Mouse (Mus musculus) forebrain, embryonic 13.5 days (tissue): ENCODE measurements at regions not wholly inside any gene's neighbourhood (a gene's known extent, or its start where the extent isn't known, plus 50 kb on each side); places are given as distances from the start of the nearest gene placed in this dataset.

ENCODE experiments used
- ATAC-seq: fragments of 200-750 bp; cut with Nextera tagmentation; 2 replicates; pipeline ENCODE4 v1.8.0; 2017
- H3K27ac ChIP-seq: fragments of 300-500 bp; sonication (generic); 2 replicates; pipeline ENCODE4 v1.5.1; 2015; ENCODE audit warnings: inconsistent platforms, mild to moderate bottlenecking, moderate library complexity
- H3K27me3 ChIP-seq: fragments of 300-500 bp; sonication (generic); 2 replicates; pipeline ENCODE4 v1.6.1; 2015; ENCODE audit warnings: mild to moderate bottlenecking, inconsistent platforms
- H3K36me3 ChIP-seq: fragments of 300-500 bp; sonication (generic); 2 replicates; pipeline ENCODE4 v1.6.1; 2015; ENCODE audit warnings: mild to moderate bottlenecking, inconsistent platforms; ENCODE audit not compliant: poor library complexity, severe bottlenecking
- H3K4me1 ChIP-seq: fragments of 300-500 bp; sonication (generic); 2 replicates; pipeline ENCODE4 v1.6.1; 2015; ENCODE audit warnings: inconsistent platforms
- H3K4me2 ChIP-seq: fragments of 300-500 bp; sonication (generic); 2 replicates; pipeline ENCODE4 v1.6.1; 2015; ENCODE audit warnings: inconsistent platforms, mild to moderate bottlenecking, moderate library complexity
- H3K4me3 ChIP-seq: fragments of 300-500 bp; sonication (generic); 2 replicates; pipeline ENCODE4 v1.5.1; 2015; ENCODE audit warnings: mild to moderate bottlenecking, inconsistent platforms
- H3K9ac ChIP-seq: fragments of 300-500 bp; sonication (generic); 2 replicates; pipeline ENCODE4 v1.6.1; 2015; ENCODE audit warnings: mild to moderate bottlenecking, inconsistent platforms
- H3K9me3 ChIP-seq: fragments of 300-500 bp; sonication (generic); replicated peaks from 2 replicates; pipeline ENCODE4 v1.6.1; 2016; ENCODE audit warnings: inconsistent platforms
- WGBS: fragments of 180-500 bp; shearing (Covaris S2); methylation state at CpG from one replicate; pipeline ENCODE4 v1.1.7; 2015; 5-methylcytosine and 5-hydroxymethylcytosine counted together

- no peaks in the 10 kb centered on the region for H3K9me3 ChIP-seq
- H3K9ac ChIP-seq, result no peak overlapping the region
- no peak overlapping the region for H3K4me3 ChIP-seq
- no peak for ATAC-seq
- H3K4me1 ChIP-seq, result no peaks in the 10 kb centered on the region
- H3K36me3 ChIP-seq, result no peaks in the 10 kb centered on the region
- H3K27me3 ChIP-seq, result no peaks in the 10 kb centered on the region
- H3K4me2 ChIP-seq, result no peak overlapping the region
- 88% methylated on average over 7 of the region's 7 CpGs for WGBS
- no peak overlapping the region for H3K27ac ChIP-seq
Measured at GRCm38 (mm10) chr9:83700916-83701315, 105.2 kb downstream of the Elovl4 start.

- Histone ChIP-seq H3K36me3 (no peaks in the 10 kb centered on the region), H3K4me3 (no peak overlapping the region), H3K4me2 (no peak overlapping the region), H3K9ac (no peak overlapping the region), H3K4me1 (no peaks in the 10 kb centered on the region), H3K27ac (no peak overlapping the region), H3K9me3 (no peaks in the 10 kb centered on the region), H3K27me3 (no peaks in the 10 kb centered on the region)
- WGBS, result 70% methylated on average over 7 of the region's 7 CpGs
- no peak for ATAC-seq
Measured at GRCm38 (mm10) chr9:83700056-83700455, 106.0 kb downstream of the Elovl4 start.

DNA sequence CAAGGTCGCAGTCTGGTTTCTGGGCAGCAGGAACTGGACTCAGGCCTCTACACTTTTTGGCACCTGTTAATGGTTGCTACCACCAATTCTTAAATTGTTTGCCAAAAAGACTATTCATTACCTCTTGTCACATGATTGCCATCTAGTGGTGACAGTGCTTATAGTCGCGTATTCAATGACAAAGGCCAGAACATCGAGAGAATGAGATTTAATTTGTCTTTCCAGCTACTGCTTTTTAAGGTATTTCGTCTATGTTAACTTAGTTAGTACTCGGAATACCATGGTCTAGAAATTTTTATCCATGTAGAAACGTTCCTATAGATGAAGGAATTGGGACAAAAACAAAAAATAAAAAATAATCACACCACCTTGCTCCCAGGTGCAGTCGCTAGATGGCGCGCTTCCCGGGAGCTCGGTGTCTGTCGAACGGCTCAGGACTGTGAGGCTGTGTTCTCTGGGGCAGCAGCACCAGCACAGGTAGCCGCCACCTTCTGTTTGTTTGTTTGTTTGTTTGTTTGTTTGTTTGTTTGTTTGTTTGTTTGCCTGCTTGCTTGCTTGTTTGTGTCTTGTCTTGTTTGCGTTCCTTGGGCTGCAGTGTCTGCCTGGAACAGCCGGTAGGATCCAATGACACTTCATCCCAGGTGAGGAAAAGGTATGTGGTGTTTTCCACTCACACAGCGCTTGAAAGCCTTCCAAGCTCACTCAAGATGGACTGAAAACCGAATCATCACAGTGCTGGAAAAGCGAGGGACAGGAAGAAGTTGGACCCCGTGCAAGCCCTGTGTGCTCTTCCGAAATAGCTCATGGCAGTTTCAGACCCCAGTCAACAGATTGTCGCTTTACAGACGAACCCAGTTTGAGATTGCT is 114.5 kb downstream of the Elovl4 start:
- 22% methylated on average over 24 of the region's 24 CpGs for whole genome bisulfite sequencing
- peak overlapping the region; percentile 30 for H3K4me3 ChIP-seq
- ATAC-seq, result peak; percentile 89
- H3K27me3 ChIP-seq, result no peaks in the 10 kb centered on the region
- H3K9ac ChIP-seq, result no peak overlapping the region; the same call in 1 of the 2 replicates
- H3K27ac ChIP-seq, result no peak overlapping the region
- no peaks in the 10 kb centered on the region for H3K36me3 ChIP-seq
- H3K4me1 ChIP-seq, result peaks cover 16% of the 10 kb centered on the region
- H3K4me2 ChIP-seq, result peak overlapping the region; percentile 44
- H3K9me3 ChIP-seq, result no peaks in the 10 kb centered on the region
